Mouse (Mus musculus) frontal cortex, postnatal 36 days (tissue): ENCODE results near the gene Gm17026.
"Not testable (repeated sequence)": the region's sequence is repeated elsewhere in the genome, so short reads cannot be mapped to it uniquely, and the experiment has no call there.

ENCODE experiments used
- DNase-seq, 2 experiments: peaks; one replicate each; pipeline ENCODE4 v3.0.0; 2022; ENCODE audit warnings: low spot score in 2 of 2

Gm17026 gene

DNA sequence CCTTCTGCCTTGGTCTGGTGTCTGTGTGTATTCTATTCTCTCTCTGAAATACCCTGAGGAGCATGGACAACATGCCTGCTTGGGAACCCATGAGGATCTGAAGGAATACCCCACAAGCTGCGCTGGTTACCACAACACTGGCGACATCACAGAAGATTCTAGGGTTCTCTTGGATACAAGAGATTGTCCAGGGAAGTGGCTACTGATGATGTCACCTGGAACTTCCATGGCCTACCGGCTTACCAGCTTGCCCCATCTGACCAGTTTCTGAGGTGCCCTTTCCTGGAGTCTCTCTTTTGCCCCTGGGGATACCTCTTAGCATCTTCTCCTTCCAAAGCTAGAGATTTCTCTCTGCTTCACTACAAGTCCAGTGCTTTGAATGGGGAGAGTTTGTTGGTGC, at the start of gene Gm17026:
Gene Gm17026, minus strand, starts transcription at position 101 of the 400 bp plus-strand sequence.
- not testable (repeated sequence) for DNase-seq

DNA sequence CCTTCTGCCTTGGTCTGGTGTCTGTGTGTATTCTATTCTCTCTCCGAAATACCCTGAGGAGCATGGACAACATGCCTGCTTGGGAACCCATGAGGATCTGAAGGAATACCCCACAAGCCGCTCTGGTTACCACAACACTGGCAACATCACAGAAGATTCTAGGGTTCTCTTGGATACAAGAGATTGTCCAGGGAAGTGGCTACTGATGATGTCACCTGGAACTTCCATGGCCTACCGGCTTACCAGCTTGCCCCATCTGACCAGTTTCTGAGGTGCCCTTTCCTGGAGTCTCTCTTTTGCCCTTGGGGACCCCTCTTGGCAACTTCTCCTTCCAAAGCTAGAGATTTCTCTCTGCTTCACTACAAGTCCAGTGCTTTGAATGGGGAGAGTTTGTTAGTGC, 37.4 kb upstream of the Gm17026 start, which contains the start of gene Gm9611:
Gene Gm9611, minus strand, starts transcription at position 101 of the 400 bp plus-strand sequence.
- not testable (repeated sequence) for DNase-seq

DNA sequence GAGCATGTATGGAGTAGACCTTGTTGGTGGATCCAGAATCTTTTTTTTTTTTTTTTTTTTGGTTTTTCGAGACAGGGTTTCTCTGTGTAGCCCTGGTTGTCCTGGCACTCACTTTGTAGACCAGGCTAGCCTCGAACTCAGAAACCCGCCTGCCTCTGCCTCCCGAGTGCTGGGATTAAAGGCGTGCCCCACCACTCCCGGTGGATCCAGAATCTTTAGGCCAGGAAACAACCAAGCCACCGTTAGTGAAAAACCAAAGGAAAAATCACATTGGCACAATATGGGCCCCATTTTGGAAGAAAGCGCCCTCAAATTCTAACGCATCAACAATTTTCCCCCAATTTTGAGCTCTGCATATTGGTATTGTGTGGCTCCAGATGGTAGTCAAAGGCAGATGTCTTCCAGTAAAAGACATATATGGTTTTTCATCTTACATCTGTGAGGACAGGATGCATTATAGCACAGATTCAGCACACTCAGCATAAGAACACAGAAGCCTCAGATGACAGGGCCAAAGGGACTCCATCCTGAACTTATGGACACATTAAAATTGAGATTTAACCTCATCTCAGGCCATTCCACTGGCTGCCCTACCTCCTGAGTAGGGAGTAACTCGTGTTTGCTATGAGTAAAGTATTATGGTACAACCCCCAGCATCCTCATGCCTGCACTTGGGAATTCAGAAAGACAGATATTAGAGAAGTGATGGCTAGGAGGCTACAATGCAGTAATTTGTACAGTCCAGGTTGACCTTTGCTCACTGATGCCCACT, 42.9 kb downstream of the Gm17026 start:
- DNase-seq: not testable (repeated sequence)
